Mouse (Mus musculus) ES-Bruce4 (cell line): Measurements from ENCODE around the gene Rptor.

Experiments used
- CTCF ChIP-seq: IDR thresholded peaks from one replicate; pipeline ENCODE4 v1.8.1; 2011; ENCODE audit warnings: low read depth, low read length
- EP300 ChIP-seq: IDR thresholded peaks from 2 replicates; pipeline ENCODE4 v1.6.1; 2011; ENCODE audit warnings: low read depth, low read length; ENCODE audit not compliant: insufficient read depth
- POLR2A ChIP-seq: IDR thresholded peaks from one replicate; pipeline ENCODE4 v1.8.1; 2011; ENCODE audit warnings: low read length; ENCODE audit not compliant: insufficient read depth

GRCm38 (mm10) chr11:119640491-119640890 lies 37.8 kb downstream of the Rptor start:
- TF ChIP-seq POLR2A (no peak), CTCF (no peak), EP300 (no peak)
